Mouse (Mus musculus) limb, embryonic 10.5 days (tissue): ENCODE measurements at regions not wholly inside any gene's neighbourhood (a gene's known extent, or its start where the extent isn't known, plus 50 kb on each side); places are given as distances from the start of the nearest gene placed in this dataset.
A peak's percentile ranks its signal among the peaks of the same experiment; 100 is the strongest.

Experiments
- DNase-seq: peaks from one replicate; pipeline ENCODE4 v3.0.0-alpha.2; 2017; ENCODE audit warnings: low spot score
- H3K27ac ChIP-seq: fragments of 300-500 bp; sonication (generic); 2 replicates; pipeline ENCODE4 v1.5.1; 2016; ENCODE audit warnings: mild to moderate bottlenecking
- H3K27me3 ChIP-seq: fragments of 300-500 bp; sonication (generic); 2 replicates; pipeline ENCODE4 v1.6.1; 2016; ENCODE audit warnings: low read depth, mild to moderate bottlenecking; ENCODE audit not compliant: poor library complexity, severe bottlenecking
- H3K36me3 ChIP-seq: fragments of 300-500 bp; sonication (generic); 2 replicates; pipeline ENCODE4 v1.6.1; 2016; ENCODE audit warnings: mild to moderate bottlenecking, moderate library complexity
- H3K4me1 ChIP-seq: fragments of 300-500 bp; sonication (generic); 2 replicates; pipeline ENCODE4 v1.6.1; 2016
- H3K4me3 ChIP-seq: fragments of 300-500 bp; sonication (generic); 2 replicates; pipeline ENCODE4 v1.5.1; 2016; ENCODE audit warnings: mild to moderate bottlenecking, moderate library complexity
- H3K9me3 ChIP-seq: fragments of 300-500 bp; sonication (generic); replicated peaks from 2 replicates; pipeline ENCODE4 v1.6.1; 2016; ENCODE audit warnings: mild to moderate bottlenecking
- WGBS: fragments of 180-500 bp; shearing (Covaris S2); methylation state at CpG from one replicate; pipeline ENCODE4 v1.1.7; 2016; 5-methylcytosine and 5-hydroxymethylcytosine counted together

GRCm38 (mm10) chr3:48911758-48912157, 845.4 kb downstream of the Pcdh18 start:
- Histone ChIP-seq H3K4me3 (no peak overlapping the region), H3K9me3 (no peaks in the 10 kb centered on the region), H3K27ac (no peak overlapping the region), H3K36me3 (no peaks in the 10 kb centered on the region), H3K4me1 (no peaks in the 10 kb centered on the region), H3K27me3 (no peaks in the 10 kb centered on the region)
- 61% methylated on average over 2 of the region's 2 CpGs for WGBS
- DNase-seq = no peak

DNA sequence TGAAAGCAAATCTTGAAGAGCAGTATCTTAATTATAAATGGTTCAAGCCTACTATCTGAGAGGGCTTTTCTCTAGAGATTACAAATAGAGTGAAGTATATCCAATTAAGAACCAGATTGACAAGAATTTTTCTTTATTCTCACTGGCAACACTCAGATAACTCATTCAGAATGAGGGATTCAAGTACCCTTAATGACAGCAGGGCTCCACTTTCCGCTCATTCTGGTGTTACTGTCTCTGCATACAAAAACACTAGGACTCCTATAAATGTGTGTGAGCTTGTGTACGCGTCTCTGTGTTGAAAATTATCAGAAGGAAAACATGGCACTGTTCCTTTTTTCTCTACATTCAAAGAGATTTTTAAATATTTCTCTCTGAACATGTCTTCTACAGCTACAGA, 866.7 kb downstream of the Pcdh18 start:
- Histone ChIP-seq H3K36me3 (no peaks in the 10 kb centered on the region), H3K4me1 (no peaks in the 10 kb centered on the region), H3K4me3 (no peak overlapping the region), H3K27ac (no peak overlapping the region), H3K27me3 (no peaks in the 10 kb centered on the region), H3K9me3 (no peaks in the 10 kb centered on the region)
- WGBS = 96% methylated on average over 3 of the region's 3 CpGs
- DNase-seq = no peak

- no peak for DNase-seq
- Histone ChIP-seq H3K4me3 (no peak overlapping the region), H3K4me1 (no peaks in the 10 kb centered on the region), H3K9me3 (no peaks in the 10 kb centered on the region), H3K36me3 (no peaks in the 10 kb centered on the region), H3K27ac (no peak overlapping the region), H3K27me3 (no peaks in the 10 kb centered on the region)
- WGBS = 36% methylated on average over 4 of the region's 4 CpGs
These were observed 869.2 kb downstream of the Pcdh18 start for GRCm38 (mm10) chr3:48887885-48888284.

- no peaks in the 10 kb centered on the region for H3K9me3 ChIP-seq
- WGBS = 84% methylated on average over 2 of the region's 2 CpGs
- H3K36me3 ChIP-seq = no peaks in the 10 kb centered on the region
- H3K27me3 ChIP-seq = no peaks in the 10 kb centered on the region
- no peaks in the 10 kb centered on the region for H3K4me1 ChIP-seq
- no peak overlapping the region for H3K4me3 ChIP-seq
- no peak overlapping the region for H3K27ac ChIP-seq
- no peak for DNase-seq
These were observed 887.6 kb downstream of the Pcdh18 start for GRCm38 (mm10) chr3:48869527-48869926.

DNA sequence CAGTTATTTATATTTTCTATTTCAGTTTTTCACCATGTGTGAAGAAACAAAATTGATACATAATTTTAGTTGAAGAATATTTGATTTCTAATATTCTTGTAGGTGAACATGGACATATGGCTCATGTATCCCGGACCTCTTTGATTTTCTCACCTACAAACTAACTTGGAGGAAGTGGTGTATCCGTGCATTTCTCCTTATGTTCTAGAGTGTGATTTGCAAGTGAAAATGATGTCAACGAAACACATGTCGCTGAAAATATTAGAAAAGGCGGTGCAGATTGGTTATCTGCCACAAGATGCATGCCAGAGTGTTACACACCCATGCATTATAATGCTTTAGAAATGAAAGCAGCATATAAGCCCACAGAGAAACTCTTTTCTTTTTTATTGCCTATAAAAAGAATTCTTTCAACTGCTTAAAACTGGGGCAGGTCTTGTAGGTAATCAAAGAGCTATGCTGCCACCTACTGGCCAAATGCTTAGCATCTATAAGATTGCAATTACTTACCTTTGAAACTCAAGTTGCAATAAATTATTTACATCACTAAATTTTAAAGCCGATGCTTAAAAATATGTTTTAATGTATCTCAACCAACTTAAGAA, 911.0 kb downstream of the Pcdh18 start:
- Histone ChIP-seq H3K27ac (no peak overlapping the region), H3K4me1 (no peaks in the 10 kb centered on the region), H3K27me3 (no peaks in the 10 kb centered on the region), H3K4me3 (no peak overlapping the region), H3K36me3 (no peaks in the 10 kb centered on the region), H3K9me3 (no peaks in the 10 kb centered on the region)
- WGBS = 64% methylated on average over 6 of the region's 6 CpGs
- peak; percentile 70 for DNase-seq

- Histone ChIP-seq H3K4me3 (no peak overlapping the region), H3K27ac (no peak overlapping the region), H3K4me1 (no peaks in the 10 kb centered on the region), H3K36me3 (no peaks in the 10 kb centered on the region), H3K9me3 (no peaks in the 10 kb centered on the region), H3K27me3 (no peaks in the 10 kb centered on the region)
- DNase-seq = no peak
- 78% methylated on average over 3 of the region's 3 CpGs for WGBS
These were observed 916.4 kb downstream of the Pcdh18 start for GRCm38 (mm10) chr3:48840692-48841091.

GRCm38 (mm10) chr3:48823360-48823759, 933.8 kb downstream of the Pcdh18 start:
- 64% methylated on average over 6 of the region's 6 CpGs for whole genome bisulfite sequencing
- DNase-seq = no peak

GRCm38 (mm10) chr3:48804398-48804797, 952.7 kb downstream of the Pcdh18 start:
- Histone ChIP-seq H3K4me3 (no peak overlapping the region), H3K27ac (no peak overlapping the region), H3K9me3 (no peaks in the 10 kb centered on the region), H3K4me1 (peaks cover 6% of the 10 kb centered on the region; the same call in 1 of the 2 replicates), H3K36me3 (no peaks in the 10 kb centered on the region), H3K27me3 (no peaks in the 10 kb centered on the region)
- no peak for DNase-seq
- 77% methylated on average over 5 of the region's 5 CpGs for WGBS

More at GRCm38 (mm10) chr3:48823360-48823759, 933.8 kb downstream of the Pcdh18 start:
- Histone ChIP-seq H3K9me3 (no peaks in the 10 kb centered on the region), H3K27me3 (no peaks in the 10 kb centered on the region), H3K36me3 (no peaks in the 10 kb centered on the region), H3K4me1 (no peaks in the 10 kb centered on the region), H3K27ac (no peak overlapping the region), H3K4me3 (no peak overlapping the region)

DNA sequence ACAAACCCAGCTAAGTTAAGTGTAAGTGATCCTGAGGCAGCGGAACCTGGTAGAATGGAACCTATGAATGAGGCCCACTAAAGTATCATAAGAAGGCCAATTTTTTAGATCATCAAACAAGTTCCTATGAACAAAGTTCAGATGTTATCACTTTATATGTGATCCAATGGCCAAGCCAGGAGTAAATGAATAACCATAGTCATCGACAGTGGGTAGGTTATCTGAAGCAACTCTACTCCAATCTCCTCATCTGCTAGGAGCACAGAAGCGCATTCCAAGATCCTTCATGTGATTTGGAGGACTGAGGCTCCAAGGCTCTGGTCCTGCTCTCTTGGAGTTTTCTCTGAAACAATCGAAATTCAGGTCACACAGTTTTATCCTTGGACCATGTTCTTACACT, 985.4 kb downstream of the Pcdh18 start:
- Histone ChIP-seq H3K36me3 (no peaks in the 10 kb centered on the region), H3K27me3 (no peaks in the 10 kb centered on the region), H3K9me3 (no peaks in the 10 kb centered on the region), H3K27ac (no peak overlapping the region), H3K4me1 (no peaks in the 10 kb centered on the region), H3K4me3 (no peak overlapping the region)
- WGBS = 92% methylated on average over 4 of the region's 4 CpGs
- no peak for DNase-seq
